Mouse (Mus musculus) adrenal gland (tissue): Measurements from ENCODE around the gene Olfr1282.
"Not testable (repeated sequence)": the region's sequence is repeated elsewhere in the genome, so short reads cannot be mapped to it uniquely, and the experiment has no call there.

Experiments
- intact Hi-C: fragments of 180-260 bp; cut with DNase I; formaldehyde crosslinking; loops from one replicate; pipeline ENCODE4 v1.15.1; 2025
- long read RNA-seq, 2 experiments: library from polyadenylated mRNA; unstranded; transcript quantifications; one replicate each; pipeline ENCODE4 v2.0.0; 2020; ENCODE audit warnings: borderline replicate concordance in 1 of 2; ENCODE audit not compliant: insufficient replicate concordance in 1 of 2

The Olfr1282 gene
- long read RNA-seq, experiment 1, result 0 reads
- long read RNA-seq, experiment 2, result 0 reads

GRCm38 (mm10) chr2:111335976-111336375, at the start of gene Olfr1282:
TSS of gene Olfr1282 (minus strand) at chr2:111336076.
- intact Hi-C loops, result no loop called here

GRCm38 (mm10) chr2:111375222-111375621, 39.3 kb upstream of the Olfr1282 start, which contains the start of gene Olfr1284:
TSS of gene Olfr1284 (plus strand) at chr2:111375522.
- intact Hi-C loops, result no loop called here

GRCm38 (mm10) chr2:111366490-111366889, 30.6 kb upstream of the Olfr1282 start, which contains the start of gene Olfr1283:
TSS of gene Olfr1283 (plus strand) at chr2:111366790.
- intact Hi-C loops, result no loop called here

GRCm38 (mm10) chr2:111333721-111334120, 2.2 kb downstream of the Olfr1282 start:
- intact Hi-C loops, result not testable (repeated sequence)

GRCm38 (mm10) chr2:111326220-111326619, 9.7 kb downstream of the Olfr1282 start, which contains the start of gene Olfr1281:
TSS of gene Olfr1281 (plus strand) at chr2:111326520.
- intact Hi-C loops, result no loop called here

- intact Hi-C loops, result no loop called here
These were observed 22.2 kb downstream of the Olfr1282 start, which contains the start of gene Olfr1280 for GRCm38 (mm10) chr2:111313717-111314116. TSS of gene Olfr1280 (plus strand) at chr2:111314017.

- intact Hi-C loops, result no loop called here
These were observed 35.5 kb downstream of the Olfr1282 start, which contains the start of gene Olfr1279 for GRCm38 (mm10) chr2:111300374-111300773. TSS of gene Olfr1279 (plus strand) at chr2:111300635.

GRCm38 (mm10) chr2:111298541-111298940, 37.3 kb downstream of the Olfr1282 start:
- intact Hi-C loops, result no loop called here

GRCm38 (mm10) chr2:111289836-111290235, 46.0 kb downstream of the Olfr1282 start, which contains the start of gene Olfr1278:
TSS of gene Olfr1278 (plus strand) at chr2:111290136.
- intact Hi-C loops, result no loop called here
